Mouse (Mus musculus): ENCODE measurements around the gene Fgfr2.
A peak's percentile ranks its signal among the peaks of the same experiment; 100 is the strongest.

Fgfr2 gene

DNA sequence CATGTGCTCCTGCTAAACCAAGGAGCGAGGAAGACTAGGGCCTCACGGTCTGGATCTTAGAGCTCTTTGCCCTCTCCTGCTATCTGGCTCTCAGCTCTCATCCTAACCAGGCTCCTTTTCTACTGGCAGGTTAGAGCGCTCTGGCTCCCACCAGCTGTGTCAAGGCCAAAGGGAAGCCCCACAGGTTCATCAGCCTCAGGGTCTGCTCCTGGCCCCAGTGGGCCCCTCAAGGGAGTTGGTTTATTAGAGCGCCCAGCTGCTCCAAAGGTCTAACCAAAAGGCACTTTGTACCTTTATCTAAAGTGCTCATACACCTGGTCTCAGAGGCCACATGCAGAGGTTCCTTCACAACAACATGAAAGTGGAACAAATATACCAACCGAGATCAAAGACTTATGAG is 366.8 kb downstream of the Fgfr2 start:
- DNase-seq (ENCODE audit: low read depth, low spot score): no peak

DNA sequence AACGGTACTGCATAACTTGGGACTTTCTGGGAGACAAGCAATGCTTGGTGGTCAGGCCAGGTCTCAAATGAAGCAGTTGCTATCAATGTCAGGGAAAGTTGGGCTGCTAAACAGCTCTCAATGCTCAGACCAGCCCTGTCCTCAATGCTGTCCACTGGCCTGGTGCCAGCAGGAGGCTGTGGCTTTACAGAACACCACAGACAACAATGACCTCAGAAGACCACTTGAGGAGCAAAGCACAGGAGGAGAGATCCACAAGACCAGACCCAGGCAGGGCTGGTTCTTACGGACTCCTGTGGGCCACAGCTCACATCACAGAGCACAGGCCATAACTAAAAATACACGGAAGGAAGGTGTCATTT is 368.8 kb downstream of the Fgfr2 start:
- no peak for DNase-seq (ENCODE audit: low read depth, low spot score)

- DNase-seq (ENCODE audit: low read depth, low spot score): peak; percentile 58
Measured at GRCm38 (mm10) chr7:132753518-132754388, 369.4 kb downstream of the Fgfr2 start.

GRCm38 (mm10) chr7:132751716-132752115 is 371.4 kb downstream of the Fgfr2 start:
- no peak for DNase-seq (ENCODE audit: low read depth, low spot score)

GRCm38 (mm10) chr7:132749504-132749903 is 373.6 kb downstream of the Fgfr2 start:
- no peak for DNase-seq (ENCODE audit: low read depth, low spot score)

DNA sequence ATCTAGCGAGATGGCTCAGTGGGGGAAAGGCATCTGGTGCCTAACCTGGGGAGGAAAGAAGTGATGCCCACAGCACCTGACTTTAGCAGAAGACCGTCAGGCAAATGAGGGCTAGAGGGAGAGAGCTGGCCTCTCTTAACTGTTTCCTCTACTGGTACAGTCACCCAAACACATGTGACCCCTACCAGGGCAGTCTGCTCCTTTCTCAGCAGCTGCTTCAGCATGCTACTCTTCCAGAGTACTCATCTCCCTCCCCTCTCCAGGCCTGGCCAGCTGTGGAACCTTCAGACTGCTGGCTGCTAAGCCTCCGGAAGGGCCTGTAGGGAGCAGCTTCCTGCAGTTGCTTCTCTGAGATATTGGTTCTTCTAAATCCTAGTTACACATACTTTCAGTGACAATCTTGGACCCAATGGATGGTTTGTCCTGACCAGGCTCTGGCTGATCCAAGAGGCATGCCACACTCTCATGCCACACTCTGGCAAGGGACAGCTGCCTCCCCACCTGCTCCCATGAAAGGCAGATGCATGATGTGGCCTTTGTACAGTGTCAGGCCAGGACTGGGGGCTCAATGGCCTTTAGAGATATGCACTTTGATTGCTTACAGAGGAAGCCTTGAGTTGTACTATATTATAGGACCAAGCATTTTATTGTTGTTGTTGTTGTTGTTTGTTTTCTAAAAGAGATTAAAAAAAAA is 374.9 kb downstream of the Fgfr2 start:
- DNase-seq (ENCODE audit: low read depth, low spot score): no peak

GRCm38 (mm10) chr7:132747096-132747495 is 376.1 kb downstream of the Fgfr2 start:
- DNase-seq (ENCODE audit: low read depth, low spot score): no peak

GRCm38 (mm10) chr7:132742912-132743311 is 380.2 kb downstream of the Fgfr2 start:
- no peak for DNase-seq (ENCODE audit: low read depth, low spot score)

DNA sequence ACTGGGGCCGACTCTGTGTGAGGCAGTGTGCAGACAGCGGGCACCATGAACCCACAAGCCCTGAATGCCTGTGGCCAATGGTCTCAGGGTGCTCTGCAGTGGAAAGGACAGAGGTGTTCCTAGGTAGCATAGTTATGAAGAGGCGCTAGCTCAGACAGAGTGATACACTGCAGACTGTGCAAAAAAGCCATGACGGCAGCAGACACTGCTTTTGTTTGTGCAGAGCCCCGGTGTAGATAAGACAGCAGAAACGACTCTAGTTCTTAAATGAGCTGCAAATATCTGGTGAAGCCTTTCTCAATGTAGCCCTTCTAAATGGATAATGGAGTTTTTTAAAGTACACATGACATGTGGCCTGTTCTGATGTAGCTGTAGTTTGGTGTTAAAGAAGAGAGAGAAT is 383.3 kb downstream of the Fgfr2 start:
- DNase-seq (ENCODE audit: low read depth, low spot score): no peak

GRCm38 (mm10) chr7:132738844-132739243 is 384.3 kb downstream of the Fgfr2 start:
- no peak for DNase-seq (ENCODE audit: low read depth, low spot score)

GRCm38 (mm10) chr7:132736099-132736862 is 386.9 kb downstream of the Fgfr2 start:
- DNase-seq (ENCODE audit: low read depth, low spot score): no peak

DNA sequence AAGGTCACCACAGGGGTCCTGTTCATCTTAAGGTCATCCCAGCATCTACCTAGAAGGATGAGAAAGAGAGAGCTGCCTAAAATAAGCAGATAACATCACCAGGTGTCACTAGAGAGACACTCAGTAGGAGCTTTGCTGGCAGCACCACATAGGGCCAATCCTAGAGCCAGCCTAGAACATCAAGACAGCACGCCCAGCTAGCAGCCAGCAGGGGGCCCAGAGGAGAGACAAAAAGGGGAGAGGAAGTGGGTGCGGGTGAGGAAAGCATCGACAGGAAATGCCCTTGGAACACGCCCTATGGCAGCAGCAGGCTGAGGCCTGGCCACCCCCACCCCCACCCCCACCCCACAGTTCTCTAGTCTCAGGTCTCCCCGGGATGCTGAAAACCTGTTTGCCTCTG is 388.0 kb downstream of the Fgfr2 start:
- peak; percentile 13 for DNase-seq (ENCODE audit: low read depth, low spot score)

GRCm38 (mm10) chr7:132734222-132734621 is 388.9 kb downstream of the Fgfr2 start:
- no peak for DNase-seq (ENCODE audit: low read depth, low spot score)

DNA sequence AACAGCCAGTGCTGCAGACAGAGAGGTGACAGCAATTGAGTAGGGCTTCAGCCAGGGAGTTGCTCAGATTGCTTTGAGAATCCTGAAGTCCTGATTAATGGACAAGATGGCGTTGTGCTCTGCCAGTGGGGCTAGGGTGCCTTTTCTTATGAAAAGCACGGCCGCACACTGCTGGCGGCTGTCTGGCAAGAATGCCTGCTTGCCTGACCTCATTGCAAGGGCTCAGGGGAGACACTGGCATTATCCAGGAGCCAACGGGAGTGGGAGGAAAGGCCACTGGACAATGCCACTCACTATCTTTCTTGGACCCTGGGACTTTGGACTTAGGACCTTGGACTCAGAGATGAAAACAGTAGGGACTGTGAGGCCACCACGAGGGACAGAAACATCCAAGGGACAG is 389.6 kb downstream of the Fgfr2 start:
- no peak for DNase-seq (ENCODE audit: low read depth, low spot score)

- no peak for DNase-seq (ENCODE audit: low read depth, low spot score)
Measured at GRCm38 (mm10) chr7:132732136-132732789, 390.9 kb downstream of the Fgfr2 start.

GRCm38 (mm10) chr7:132731558-132731957 is 391.6 kb downstream of the Fgfr2 start:
- no peak for DNase-seq (ENCODE audit: low read depth, low spot score)

DNA sequence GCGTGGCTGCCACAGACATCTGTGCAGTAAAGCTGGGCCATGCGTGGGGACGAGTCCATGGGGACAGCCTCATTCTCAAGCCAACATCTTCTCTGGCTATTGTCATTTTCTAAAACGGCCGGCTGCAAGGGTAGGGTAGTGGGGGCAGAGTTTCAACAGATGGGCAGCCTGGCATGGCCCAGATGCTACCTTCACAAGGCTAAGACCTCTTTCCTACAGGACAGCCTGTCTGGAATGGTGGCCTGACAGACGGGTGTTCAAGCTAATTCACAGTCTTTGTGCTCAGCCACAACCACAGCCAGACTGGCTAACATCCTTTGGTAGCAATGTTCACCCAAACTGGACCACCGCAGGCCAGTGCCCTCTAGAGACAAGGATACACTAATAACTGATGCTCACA is 392.6 kb downstream of the Fgfr2 start:
- no peak for DNase-seq (ENCODE audit: low read depth, low spot score)

DNA sequence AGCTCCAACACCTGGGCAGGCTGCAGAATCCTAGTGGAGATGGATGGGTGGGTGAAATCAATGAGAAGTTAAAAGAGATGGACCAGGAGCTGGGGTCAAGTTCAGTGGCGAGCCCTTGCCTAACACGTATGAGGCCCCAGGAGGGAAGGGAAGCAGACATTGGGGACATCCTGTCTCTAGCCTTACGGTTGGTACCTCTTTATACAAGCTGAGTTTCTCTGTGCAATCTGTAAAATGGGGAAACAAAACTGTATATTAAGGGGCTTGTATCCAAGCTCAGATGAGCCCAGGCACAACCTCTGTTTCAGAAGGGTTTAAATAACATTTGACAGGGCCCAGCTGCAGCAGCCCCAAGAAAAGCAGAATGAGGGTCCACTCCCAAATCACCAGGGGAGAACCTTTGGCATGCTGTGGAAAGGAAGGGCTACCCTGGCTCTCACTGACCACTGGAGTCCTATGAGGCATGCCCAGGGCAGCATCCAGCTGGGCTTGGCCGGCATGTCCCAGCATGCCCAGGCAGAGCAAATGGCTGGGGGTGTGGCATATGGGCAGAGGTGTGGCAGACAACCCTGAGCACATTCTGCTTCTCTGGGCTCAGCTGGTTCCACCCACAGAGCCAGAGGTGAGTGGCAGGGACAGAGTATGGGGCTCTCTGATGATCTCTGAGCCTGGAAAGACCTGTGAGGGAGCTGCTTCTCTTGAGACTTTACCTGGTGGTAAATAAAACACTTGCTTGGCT is 393.9 kb downstream of the Fgfr2 start:
- DNase-seq (ENCODE audit: low read depth, low spot score): no peak

DNA sequence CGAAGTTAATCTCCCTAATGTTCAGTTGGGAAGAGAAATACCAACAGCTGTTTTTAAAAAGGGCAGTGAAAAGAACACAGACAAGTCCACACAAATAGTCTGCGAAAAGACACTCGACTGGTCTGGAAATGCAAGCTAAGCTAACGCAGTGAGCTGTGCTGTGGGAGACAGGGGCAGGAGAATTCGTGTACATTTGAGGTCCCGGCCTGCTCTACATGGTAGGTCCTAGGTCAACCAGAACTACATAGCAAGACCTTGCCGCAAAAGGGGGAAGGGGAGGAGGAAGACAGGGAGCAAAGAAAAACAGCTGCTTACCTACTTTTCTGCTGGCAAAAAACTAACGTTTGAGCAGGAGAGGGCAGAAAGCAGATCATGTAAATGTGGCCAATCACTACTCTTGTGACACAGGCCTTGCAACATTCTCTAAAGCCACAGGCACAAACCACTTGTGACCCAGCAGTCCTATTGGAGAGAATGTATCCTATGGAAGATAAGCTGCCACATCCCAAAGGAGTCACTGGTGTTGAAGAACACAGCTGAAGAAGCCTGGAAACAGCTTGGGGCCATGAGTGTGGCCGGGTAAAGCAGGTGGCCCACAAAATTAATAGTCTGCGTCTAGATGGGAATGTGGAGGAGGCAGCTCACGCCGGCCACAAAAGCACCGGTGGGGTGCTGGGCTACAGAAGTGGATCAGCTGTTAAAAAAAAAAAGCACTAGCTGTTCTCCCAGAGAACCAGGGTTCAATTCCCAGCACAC is 396.9 kb downstream of the Fgfr2 start:
- no peak for DNase-seq (ENCODE audit: low read depth, low spot score)

DNA sequence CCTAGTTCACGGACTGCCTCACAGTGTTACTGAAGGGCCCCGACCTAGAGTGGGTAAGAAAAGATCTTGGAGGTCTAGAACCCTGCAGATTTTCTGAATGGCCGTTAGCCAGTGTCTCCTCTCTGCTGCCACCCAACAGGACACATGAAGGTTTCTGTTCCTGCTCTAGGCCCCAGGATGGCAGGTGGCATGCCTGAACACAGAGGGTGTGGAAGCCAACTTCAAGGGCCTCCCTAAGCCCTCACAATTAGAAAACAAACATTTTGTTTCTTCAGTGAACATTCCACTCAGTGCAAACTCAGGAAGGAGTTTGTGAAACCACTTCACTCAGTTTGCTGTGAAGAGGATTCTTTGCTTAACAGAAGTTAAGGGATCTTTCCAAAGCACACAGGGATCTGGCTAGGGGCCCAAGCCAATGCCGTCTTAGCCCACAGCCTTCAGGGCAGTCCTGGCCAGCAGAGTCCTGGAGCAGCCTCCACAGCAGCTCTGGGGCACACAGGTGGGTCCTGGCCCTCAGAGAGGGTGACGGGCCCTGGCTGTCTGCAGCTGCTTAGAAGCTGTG is 398.6 kb downstream of the Fgfr2 start:
- no peak for DNase-seq (ENCODE audit: low read depth, low spot score)
